Mouse (Mus musculus) myocyte (in vitro differentiated cells): ENCODE measurements around the gene Rpp25l. TPM values are rescaled to one million over a fixed set of nuclear protein-coding genes. Genes with fewer than 3 reads are reported as not detected.
A peak's percentile ranks its signal among the peaks of the same experiment; 100 is the strongest.

Experiments used
- H3K27me3 ChIP-seq: one replicate; pipeline ENCODE4 v1.6.1; 2011; ENCODE audit not compliant: control insufficient read depth, insufficient read depth, insufficient read length
- H3K36me3 ChIP-seq: one replicate; pipeline ENCODE4 v1.6.1; 2011; ENCODE audit not compliant: control insufficient read depth, insufficient read depth
- H3K4me2 ChIP-seq: one replicate; pipeline ENCODE4 v1.6.1; 2011; ENCODE audit warnings: low read depth, control low read depth
- H3K4me3 ChIP-seq: one replicate; pipeline ENCODE4 v1.5.1; 2011; ENCODE audit warnings: mild to moderate bottlenecking, control low read depth, moderate library complexity
- H3K79me2 ChIP-seq: one replicate; pipeline ENCODE4 v1.6.1; 2011; ENCODE audit not compliant: control insufficient read depth, insufficient read depth
- H3ac ChIP-seq: one replicate; pipeline ENCODE4 v1.6.1; 2011; ENCODE audit not compliant: control insufficient read depth, insufficient read length
- CEBPB ChIP-seq: IDR thresholded peaks from 2 replicates; pipeline ENCODE4 v1.6.1; 2011; ENCODE audit warnings: mild to moderate bottlenecking, moderate library complexity; ENCODE audit not compliant: poor library complexity, insufficient read depth, severe bottlenecking
- E2F4 ChIP-seq: IDR thresholded peaks from one replicate; pipeline ENCODE4 v1.6.1; 2011; ENCODE audit warnings: mild to moderate bottlenecking, control low read depth, moderate library complexity; ENCODE audit not compliant: insufficient read depth
- MAX ChIP-seq: IDR thresholded peaks from one replicate; pipeline ENCODE4 v1.6.1; 2011; ENCODE audit warnings: low read depth, mild to moderate bottlenecking, control low read depth
- MYOD1 ChIP-seq, 3 experiments: IDR thresholded peaks; one replicate each; pipeline ENCODE4 v1.6.1; 2011; ENCODE audit warnings: control low read depth in 2 of 3, low read depth in 2 of 3, mild to moderate bottlenecking in 2 of 3, moderate library complexity in 1 of 3; ENCODE audit not compliant: insufficient read length in 2 of 3, control insufficient read depth in 1 of 3
- MYOG ChIP-seq, 3 experiments: IDR thresholded peaks; one replicate each; pipeline ENCODE4 v1.6.1; 2011; ENCODE audit warnings: control low read depth in 2 of 3, low read depth in 2 of 3, mild to moderate bottlenecking in 2 of 3; ENCODE audit not compliant: insufficient read length in 2 of 3, control insufficient read depth in 1 of 3, insufficient read depth in 1 of 3
- POLR2A ChIP-seq: IDR thresholded peaks from one replicate; pipeline ENCODE4 v1.6.1; 2011; ENCODE audit warnings: low read depth, mild to moderate bottlenecking, control low read depth, moderate library complexity; ENCODE audit not compliant: insufficient read length
- POLR2AphosphoS2 ChIP-seq: IDR thresholded peaks from one replicate; pipeline ENCODE4 v1.6.1; 2011; ENCODE audit warnings: low read depth, control low read depth; ENCODE audit not compliant: insufficient read length
- REST ChIP-seq: IDR thresholded peaks from one replicate; pipeline ENCODE4 v1.6.1; 2011; ENCODE audit warnings: mild to moderate bottlenecking, control low read depth, moderate library complexity; ENCODE audit not compliant: insufficient read depth, insufficient read length
- SRF ChIP-seq: IDR thresholded peaks from one replicate; pipeline ENCODE4 v1.6.1; 2011; ENCODE audit warnings: low read depth; ENCODE audit not compliant: control insufficient read depth, insufficient read length
- TCF12 ChIP-seq: IDR thresholded peaks from one replicate; pipeline ENCODE4 v1.6.1; 2011; ENCODE audit warnings: mild to moderate bottlenecking, control low read depth; ENCODE audit not compliant: poor library complexity, insufficient read depth, severe bottlenecking
- TCF3 ChIP-seq: IDR thresholded peaks from one replicate; pipeline ENCODE4 v1.6.1; 2011; ENCODE audit warnings: low read depth, control low read depth; ENCODE audit not compliant: insufficient read length
- USF1 ChIP-seq: IDR thresholded peaks from one replicate; pipeline ENCODE4 v1.6.1; 2011; ENCODE audit warnings: low read depth, mild to moderate bottlenecking, control low read depth, moderate library complexity
- polyA plus RNA-seq: library from polyadenylated mRNA; unstranded; fragments of >200 nt; fragmentation: generic; extraction: Trizol; gene quantifications from one replicate; pipeline ENCODE4 v1.2.1, GENCODE M21; 2012; ENCODE audit warnings: missing spikeins

The Rpp25l gene
- polyA plus RNA-seq, 1 experiment: 43.8 TPM

DNA sequence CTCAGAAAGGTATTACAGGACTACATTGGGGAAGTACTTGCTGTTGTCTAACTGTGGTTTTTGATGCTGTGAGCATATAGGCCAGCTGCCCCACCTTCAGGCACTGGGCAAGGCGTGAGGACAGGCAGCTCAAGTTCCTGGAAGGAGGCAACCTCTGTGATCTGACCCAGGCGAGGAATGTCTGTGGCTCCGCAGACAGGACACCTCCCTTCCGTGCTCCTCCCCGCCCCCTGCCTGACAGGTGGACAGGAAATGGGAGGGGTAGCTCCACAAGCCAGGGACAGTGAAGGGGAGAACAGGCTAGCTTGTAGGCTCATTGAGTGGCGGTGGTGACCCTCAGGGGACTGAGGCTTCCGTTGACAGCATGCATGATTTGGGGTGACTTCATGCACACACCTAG lies 48.8 kb downstream of the Rpp25l start:
- H3K4me3 ChIP-seq: no peak overlapping the region
- no peak overlapping the region for H3K4me2 ChIP-seq
- TF ChIP-seq MYOG (IDR thresholded peaks at IDR 0.05; ENCODE audit: control insufficient read depth in 1 of 3, insufficient read depth in 1 of 3, insufficient read length in 2 of 3, low read depth in 2 of 3): peak in 1 of 3 experiments; percentile 74
- peak in 2 of 3 experiments; percentile 17 to 87 for TF ChIP-seq MYOD1 (IDR thresholded peaks at IDR 0.05; ENCODE audit: control insufficient read depth in 1 of 3, insufficient read length in 2 of 3, low read depth in 2 of 3)
- TF ChIP-seq TCF12: no peak
- no peak overlapping the region for H3ac ChIP-seq
- H3K27me3 ChIP-seq: no peaks in the 10 kb centered on the region
- H3K79me2 ChIP-seq: no peaks in the 10 kb centered on the region
- H3K36me3 ChIP-seq: no peaks in the 10 kb centered on the region

DNA sequence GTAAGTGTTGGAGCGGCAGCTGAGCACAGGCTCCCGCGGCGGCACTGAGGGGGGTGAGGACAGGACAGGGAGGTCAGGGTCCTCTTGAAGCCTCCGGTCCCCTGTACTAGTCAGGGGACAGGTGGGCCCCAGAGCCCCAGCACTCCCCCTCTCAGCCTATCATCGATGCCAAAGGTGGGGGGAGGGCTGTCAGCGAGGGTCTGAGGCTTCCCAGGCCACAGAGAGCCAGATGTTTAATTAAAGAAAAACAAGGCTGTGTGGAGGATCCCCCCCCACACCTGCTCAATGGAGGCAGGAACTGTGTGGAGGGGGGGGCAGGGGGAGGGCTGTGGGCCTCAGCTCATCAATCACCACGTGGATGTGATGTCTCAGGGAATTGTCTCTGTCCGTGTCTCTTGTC lies 49.7 kb downstream of the Rpp25l start:
- TF ChIP-seq POLR2A (no peak), POLR2AphosphoS2 (no peak), SRF (no peak)
- Histone ChIP-seq H3K27me3 (no peaks in the 10 kb centered on the region), H3K4me2 (no peak overlapping the region), H3ac (no peak overlapping the region), H3K79me2 (no peaks in the 10 kb centered on the region), H3K4me3 (no peak overlapping the region), H3K36me3 (no peaks in the 10 kb centered on the region)

DNA sequence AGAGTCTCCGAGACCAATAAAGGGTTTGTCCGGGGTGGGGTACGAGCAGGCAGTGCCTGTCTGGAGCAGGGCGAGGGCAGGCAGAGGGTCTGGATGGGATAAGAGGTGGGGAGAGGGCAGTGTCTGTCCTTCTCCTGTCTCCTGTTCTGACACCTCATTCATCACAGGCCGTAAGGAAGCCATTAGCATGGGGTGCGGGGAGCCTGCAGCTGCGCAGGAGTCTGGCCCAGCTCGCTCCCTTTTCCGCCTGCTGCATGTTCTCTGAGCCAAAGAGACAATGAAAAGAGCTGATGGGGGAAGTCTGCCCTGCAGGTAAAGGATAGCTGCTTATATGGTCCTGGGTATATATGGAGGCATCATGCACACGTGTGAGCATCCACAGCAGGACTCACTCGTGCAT lies 50.6 kb downstream of the Rpp25l start:
- TF ChIP-seq USF1 (no peak), CEBPB (no peak), REST (no peak), POLR2A (no peak), MAX (no peak), E2F4 (no peak), TCF3 (no peak), TCF12 (no peak), MYOG (IDR thresholded peaks at IDR 0.05; ENCODE audit: control insufficient read depth in 1 of 3, insufficient read depth in 1 of 3, insufficient read length in 2 of 3, low read depth in 2 of 3) (no peak), SRF (no peak), POLR2AphosphoS2 (no peak), MYOD1 (IDR thresholded peaks at IDR 0.05; ENCODE audit: control insufficient read depth in 1 of 3, insufficient read length in 2 of 3, low read depth in 2 of 3) (no peak)
- Histone ChIP-seq H3ac (no peak overlapping the region), H3K79me2 (no peaks in the 10 kb centered on the region), H3K4me2 (no peak overlapping the region), H3K36me3 (no peaks in the 10 kb centered on the region), H3K4me3 (no peak overlapping the region), H3K27me3 (peaks cover 5% of the 10 kb centered on the region)

Other genes with a start within 250 kb of the Rpp25l start
- gene Kif24, start 248.6 kb downstream of the Rpp25l start, polyA plus RNA-seq: 7.2 TPM
- 36.9 TPM for gene Nudt2, start 248.4 kb downstream of the Rpp25l start, polyA plus RNA-seq
- 33.9 TPM for gene AI464131, start 210.5 kb downstream of the Rpp25l start, polyA plus RNA-seq
- gene 1110017D15Rik, start 196.2 kb downstream of the Rpp25l start, polyA plus RNA-seq: 0.06 TPM
- 2.7 TPM for gene Fam219a, start 144.0 kb downstream of the Rpp25l start, polyA plus RNA-seq
- gene Dnaic1, start 143.8 kb downstream of the Rpp25l start, polyA plus RNA-seq: 0.08 TPM
- 8.2 TPM for gene Enho, start 73.2 kb downstream of the Rpp25l start, polyA plus RNA-seq
- gene Cntfr, start 16.4 kb downstream of the Rpp25l start, polyA plus RNA-seq: 0.06 TPM
- gene Il11ra1, start 13.5 kb downstream of the Rpp25l start, polyA plus RNA-seq: 3.3 TPM
- 155 TPM for gene Dctn3, start 9.6 kb upstream of the Rpp25l start, polyA plus RNA-seq
- gene Arid3c, start 17.6 kb upstream of the Rpp25l start, polyA plus RNA-seq: not detected
- gene Galt, start 41.7 kb upstream of the Rpp25l start, polyA plus RNA-seq: 2.1 TPM
- 98.6 TPM for gene Sigmar1, start 42.6 kb upstream of the Rpp25l start, polyA plus RNA-seq
- gene Ccl27a, start 60.7 kb upstream of the Rpp25l start, polyA plus RNA-seq: not detected
- not detected for gene Gm21541, start 190.1 kb upstream of the Rpp25l start, polyA plus RNA-seq
- not detected for gene Gm20878, start 228.0 kb upstream of the Rpp25l start, polyA plus RNA-seq